Mouse (Mus musculus) lung, adult 2 months (tissue): ENCODE results near the gene Mid1.
"Not testable (repeated sequence)": the region's sequence is repeated elsewhere in the genome, so short reads cannot be mapped to it uniquely, and the experiment has no call there.

Experiments used
- CTCF ChIP-seq: fragments of 200-500 bp; IDR thresholded peaks from 2 replicates; pipeline ENCODE4 v1.5.1; 2011; ENCODE audit warnings: mild to moderate bottlenecking, low read length, control low read depth; ENCODE audit not compliant: insufficient read depth
- POLR2A ChIP-seq: fragments of 200-500 bp; IDR thresholded peaks from 2 replicates; pipeline ENCODE4 v1.6.1; 2011; ENCODE audit warnings: low read depth, mild to moderate bottlenecking, control low read depth, low read length, borderline replicate concordance; ENCODE audit errors: extremely low read depth

DNA sequence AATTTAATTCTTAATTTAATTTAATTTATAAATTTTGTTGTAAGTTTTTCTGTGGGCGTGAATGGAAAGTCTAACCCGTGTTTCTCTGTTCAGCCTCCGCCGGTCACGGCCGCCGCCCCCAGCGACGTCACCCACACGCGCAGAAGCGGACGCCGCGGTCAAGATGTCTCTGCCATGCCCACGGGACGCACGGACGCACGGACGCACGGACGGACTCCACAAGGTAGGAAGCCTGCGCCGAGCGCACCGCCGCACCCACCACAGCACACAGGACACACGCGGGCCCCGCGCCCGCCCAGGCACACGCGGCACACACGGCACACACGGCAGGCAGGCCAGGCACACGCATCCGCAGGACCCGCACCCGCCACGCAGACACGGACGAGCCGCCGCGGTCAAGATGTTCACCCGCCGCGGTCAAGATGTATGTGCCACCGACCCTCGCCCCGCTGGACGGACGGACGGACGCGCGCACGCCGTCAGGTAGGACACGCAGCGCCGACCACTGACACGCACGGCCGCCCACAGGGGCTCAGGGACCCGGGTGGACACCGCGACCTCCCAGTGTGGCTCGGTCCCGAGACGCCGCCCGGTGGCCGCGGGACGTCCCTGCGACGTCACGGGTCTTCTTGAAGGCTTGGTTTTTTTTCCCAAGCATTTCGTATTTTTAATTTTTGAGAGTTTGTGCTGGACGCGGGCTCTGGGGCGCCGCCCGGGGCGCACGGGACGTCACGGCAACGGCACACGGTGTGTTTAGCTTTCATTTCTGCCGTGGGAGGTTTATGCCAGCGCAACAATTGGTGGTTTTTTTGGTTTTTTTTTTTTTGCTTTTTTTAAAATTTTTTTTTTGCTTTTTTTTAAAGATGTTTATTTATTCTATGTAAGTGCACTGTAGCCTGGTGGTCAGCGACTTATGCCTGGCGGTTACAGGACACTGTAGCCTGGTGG, 325.9 kb downstream of the Mid1 start:
- TF ChIP-seq CTCF, POLR2A: not testable (repeated sequence)
